Comparison of ENCODE assay signal across 10 mouse cellular contexts in genomic region chr13:64204726-64205125, GRCm38 (mm10). TPM values are rescaled to one million over a fixed set of nuclear protein-coding genes. Genes with fewer than 3 reads are reported as not detected.
DNase-seq lines count a peak whose midpoint lies in the region; ATAC-seq and TF ChIP-seq lines count a peak whose summit lies in the region.
"Had no signal": no experiment of that assay in that cellular context is flagged by ENCODE, and none has a peak within 500 bp of the region (broad histone marks: within the 10 kb centered on the region; RNA-seq: fewer than 3 reads in every experiment).

No protein-coding gene starts in this region.

- DNase-seq in cerebellum, postnatal 10 days, result peak; percentile 25 to 26
- peak; percentile 24 for DNase-seq in liver
- peak; percentile 71 for DNase-seq in kidney, postnatal 10 days
- peak; percentile 44 for DNase-seq in stomach, postnatal 0 days (ENCODE audit: low spot score)
- no peak for DNase-seq in gastrocnemius, adult 8-10 months (ENCODE audit: low spot score in 2 of 2)

- TF ChIP-seq CTCF in stomach, postnatal 0 days (IDR thresholded peaks at IDR 0.05; ENCODE audit: low read depth), result peak; percentile 67

- no peaks in the 10 kb centered on the region for H3K27me3 ChIP-seq in liver, embryonic 12.5 days (replicated peaks)
- no peaks in the 10 kb centered on the region for H3K27me3 ChIP-seq in stomach, postnatal 0 days (ENCODE audit: control insufficient read depth, insufficient read depth, low read length)
- no peaks in the 10 kb centered on the region for H3K27me3 ChIP-seq in neural tube, embryonic 15.5 days (replicated peaks)
- H3K27me3 ChIP-seq: embryonic facial prominence, embryonic 15.5 days; heart, embryonic 15.5 days had no signal

- no peak overlapping the region for H3K4me3 ChIP-seq in liver, embryonic 12.5 days
- no peak overlapping the region for H3K4me3 ChIP-seq in stomach, postnatal 0 days (ENCODE audit: low read depth, low read length)
- H3K4me3 ChIP-seq in neural tube, embryonic 15.5 days (replicated peaks), result no peak overlapping the region
- H3K4me3 ChIP-seq: embryonic facial prominence, embryonic 15.5 days; heart, embryonic 15.5 days had no signal

- H3K36me3 ChIP-seq in liver, embryonic 12.5 days, result peaks cover 3% of the 10 kb centered on the region; the same call in 1 of the 2 replicates
- peaks cover 4% of the 10 kb centered on the region; the same call in 1 of the 2 replicates for H3K36me3 ChIP-seq in stomach, postnatal 0 days (ENCODE audit: control insufficient read depth, insufficient read depth, low read length)
- no peaks in the 10 kb centered on the region for H3K36me3 ChIP-seq in neural tube, embryonic 15.5 days
- H3K36me3 ChIP-seq: heart, embryonic 15.5 days had no signal

- H3K9ac ChIP-seq in liver, embryonic 12.5 days, result no peak overlapping the region
- H3K9ac ChIP-seq in stomach, postnatal 0 days (ENCODE audit: low read length), result no peak overlapping the region
- no peak overlapping the region for H3K9ac ChIP-seq in neural tube, embryonic 15.5 days (replicated peaks)
- H3K9ac ChIP-seq: embryonic facial prominence, embryonic 15.5 days; heart, embryonic 15.5 days had no signal

- no peak overlapping the region for H3K27ac ChIP-seq in liver, embryonic 12.5 days
- H3K27ac ChIP-seq in stomach, postnatal 0 days (replicated peaks), result no peak overlapping the region
- H3K27ac ChIP-seq in neural tube, embryonic 15.5 days (replicated peaks), result no peak overlapping the region
- H3K27ac ChIP-seq: embryonic facial prominence, embryonic 15.5 days; heart, embryonic 15.5 days had no signal

- WGBS in liver, embryonic 12.5 days (ENCODE audit: insufficient replicate concordance), result 53% methylated on average over 2 of the region's 2 CpGs
- 77% methylated on average over 2 of the region's 2 CpGs for WGBS in stomach, postnatal 0 days
- WGBS in neural tube, embryonic 15.5 days, result 86% methylated on average over 2 of the region's 2 CpGs

- no peak for TF ChIP-seq EP300 in stomach, postnatal 0 days (optimal IDR thresholded peaks at IDR 0.05)

- no peaks in the 10 kb centered on the region for H3K9me3 ChIP-seq in liver, embryonic 12.5 days (replicated peaks)
- no peaks in the 10 kb centered on the region for H3K9me3 ChIP-seq in stomach, postnatal 0 days (ENCODE audit: control insufficient read depth, low read length)
- H3K9me3 ChIP-seq in neural tube, embryonic 15.5 days (replicated peaks), result no peaks in the 10 kb centered on the region
- H3K9me3 ChIP-seq: embryonic facial prominence, embryonic 15.5 days; heart, embryonic 15.5 days had no signal

- ATAC-seq in cerebellum, adult (ENCODE audit: insufficient number of reproducible peaks, low FRiP score, low TSS enrichment), result no peak
- ATAC-seq in liver, embryonic 12.5 days, result no peak
- no peak for ATAC-seq in stomach, postnatal 0 days (ENCODE audit: low FRiP score, low TSS enrichment)
- ATAC-seq in neural tube, embryonic 15.5 days (ENCODE audit: low FRiP score), result no peak

- no peaks in the 10 kb centered on the region for H3K4me1 ChIP-seq in liver, embryonic 12.5 days
- no peaks in the 10 kb centered on the region for H3K4me1 ChIP-seq in stomach, postnatal 0 days (replicated peaks; ENCODE audit: control insufficient read depth, insufficient read depth)
- H3K4me1 ChIP-seq in neural tube, embryonic 15.5 days, result no peaks in the 10 kb centered on the region
- H3K4me1 ChIP-seq: embryonic facial prominence, embryonic 15.5 days; heart, embryonic 15.5 days had no signal

- H3K4me2 ChIP-seq in liver, embryonic 12.5 days, result no peak overlapping the region
- H3K4me2 ChIP-seq in stomach, postnatal 0 days (replicated peaks; ENCODE audit: low read depth), result no peak overlapping the region
- H3K4me2 ChIP-seq in neural tube, embryonic 15.5 days, result no peak overlapping the region
- H3K4me2 ChIP-seq: embryonic facial prominence, embryonic 15.5 days; heart, embryonic 15.5 days had no signal

RNA-seq across cellular contexts. Expression of gene Habp4, which starts 43.1 kb away (rescaled TPM):
- 14.0 TPM in 2 replicates for polyA plus RNA-seq in liver, embryonic 12.5 days (2016; fragmentation: Nextera tagmentation; extraction: Ambion mirVana)
- polyA plus RNA-seq in stomach, postnatal 0 days (2015; fragmentation: Nextera tagmentation; extraction: Ambion mirVana), result 11.9 and 13.2 TPM in 2 replicates
- total RNA-seq in gastrocnemius, adult 8-10 months (2022), result 10 to 100 TPM; 24.1 to 26.5 (median 25.0) TPM
- 52.5 and 55.9 TPM in 2 replicates for polyA plus RNA-seq in neural tube, embryonic 15.5 days (2015; fragmentation: Nextera tagmentation; extraction: Ambion mirVana)

RNA-seq across cellular contexts. Expression of gene Zfp367, which starts 51.7 kb away (rescaled TPM):
- polyA plus RNA-seq in liver, embryonic 12.5 days (2016; fragmentation: Nextera tagmentation; extraction: Ambion mirVana), result 26.1 and 27.2 TPM in 2 replicates
- polyA plus RNA-seq in stomach, postnatal 0 days (2015; fragmentation: Nextera tagmentation; extraction: Ambion mirVana), result 10.9 and 12.3 TPM in 2 replicates
- total RNA-seq in gastrocnemius, adult 8-10 months (2022), result 10 to 100 TPM; 22.1 to 37.1 (median 31.9) TPM
- polyA plus RNA-seq in neural tube, embryonic 15.5 days (2015; fragmentation: Nextera tagmentation; extraction: Ambion mirVana), result 5.0 and 6.3 TPM in 2 replicates

Comparison
In these comparisons a context has a peak if more than half of its experiments do, and no peak if none do; other contexts are left out.
1. DNase-seq: peak in cerebellum, postnatal 10 days (2 of 2), liver (single experiment), kidney, postnatal 10 days (single experiment) and stomach, postnatal 0 days (single experiment); none in gastrocnemius, adult 8-10 months (0 of 2).